Mouse (Mus musculus) adrenal gland, postnatal 36 days (tissue): ENCODE measurements around the gene Zfp58. TPM values are rescaled to one million over a fixed set of nuclear protein-coding genes. Genes with fewer than 3 reads are reported as not detected.
"Not testable (repeated sequence)": the region's sequence is repeated elsewhere in the genome, so short reads cannot be mapped to it uniquely, and the experiment has no call there.

Source experiments
- DNase-seq, 2 experiments: peaks; one replicate each; pipeline ENCODE4 v3.0.0; 2021; ENCODE audit warnings: mixed read lengths in 1 of 2
- long read RNA-seq, 2 experiments: library from polyadenylated mRNA; stranded (forward); transcript quantifications; one replicate each; pipeline ENCODE4 v2.0.0; 2021; ENCODE audit warnings: borderline sequencing depth in 2 of 2
- total RNA-seq, 2 experiments: library from RNA; stranded (reverse); gene quantifications; 2 replicates each; pipeline ENCODE4 v1.2.3; 2021

Zfp58 gene
- 10 to 100 TPM in 1 of 2 experiments, 1 to 10 TPM in 1; 7.9 to 10.5 TPM for total RNA-seq
- long read RNA-seq, experiment 1, partial matches to known transcripts, result 0 of 2 reads
- long read RNA-seq, experiment 1, other reads (novel, unspliced or antisense), result 2 of 2 reads
- long read RNA-seq, experiment 2, result 0 reads

DNA sequence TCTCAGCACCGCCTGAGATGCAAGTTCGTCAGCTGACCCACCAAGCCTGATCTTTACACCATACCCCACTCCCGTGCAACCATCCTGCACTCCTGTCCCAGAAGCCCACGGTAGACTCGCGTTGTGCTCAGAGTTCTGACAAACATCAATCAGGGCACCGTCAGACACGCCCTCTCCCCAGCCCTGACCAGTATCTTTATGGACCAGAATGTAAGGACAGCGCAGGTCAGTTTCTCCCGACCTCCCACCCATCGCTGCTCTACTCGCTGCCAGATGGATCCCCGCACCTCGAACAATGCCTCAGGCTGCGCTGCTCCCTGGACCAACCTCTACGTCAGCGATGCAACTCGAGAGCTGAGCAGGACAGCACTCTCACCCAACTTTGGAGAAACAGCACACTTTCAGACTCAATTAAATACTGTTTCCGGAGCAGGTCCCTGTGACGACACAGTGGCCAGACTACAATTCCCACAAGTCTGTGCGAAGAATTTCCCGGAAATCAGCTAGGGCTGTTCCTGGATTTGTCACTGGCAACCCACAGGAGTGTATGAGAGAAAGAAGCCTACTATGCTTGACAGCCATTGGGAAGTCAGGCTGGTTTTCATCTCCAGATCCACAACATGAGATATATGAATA is at the start of gene Zfp58:
TSS of gene Zfp58 (minus strand) at position 472 of the 636 bp plus-strand sequence.
- peak; percentile 82 to 87 for DNase-seq

DNA sequence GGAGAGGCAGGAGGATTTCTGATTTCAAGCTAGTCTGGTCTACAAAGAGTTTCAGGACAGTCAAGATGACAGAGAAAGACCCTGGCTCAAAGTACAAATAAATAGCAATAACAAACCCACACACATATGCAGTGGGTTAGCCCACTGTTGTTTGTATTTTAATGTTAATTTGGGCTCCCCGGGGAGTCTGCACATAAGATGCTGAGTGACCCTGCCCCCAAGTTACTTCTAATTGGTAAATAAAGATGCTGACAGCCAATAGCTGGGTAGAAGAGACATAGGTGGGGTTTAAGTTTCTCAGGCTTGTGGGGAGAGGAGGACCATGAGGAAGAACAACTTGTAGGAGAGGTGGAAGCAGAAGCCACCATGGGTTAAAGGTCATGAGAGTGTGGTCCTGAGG is 45.6 kb upstream of the Zfp58 start:
- DNase-seq, result no peak

DNA sequence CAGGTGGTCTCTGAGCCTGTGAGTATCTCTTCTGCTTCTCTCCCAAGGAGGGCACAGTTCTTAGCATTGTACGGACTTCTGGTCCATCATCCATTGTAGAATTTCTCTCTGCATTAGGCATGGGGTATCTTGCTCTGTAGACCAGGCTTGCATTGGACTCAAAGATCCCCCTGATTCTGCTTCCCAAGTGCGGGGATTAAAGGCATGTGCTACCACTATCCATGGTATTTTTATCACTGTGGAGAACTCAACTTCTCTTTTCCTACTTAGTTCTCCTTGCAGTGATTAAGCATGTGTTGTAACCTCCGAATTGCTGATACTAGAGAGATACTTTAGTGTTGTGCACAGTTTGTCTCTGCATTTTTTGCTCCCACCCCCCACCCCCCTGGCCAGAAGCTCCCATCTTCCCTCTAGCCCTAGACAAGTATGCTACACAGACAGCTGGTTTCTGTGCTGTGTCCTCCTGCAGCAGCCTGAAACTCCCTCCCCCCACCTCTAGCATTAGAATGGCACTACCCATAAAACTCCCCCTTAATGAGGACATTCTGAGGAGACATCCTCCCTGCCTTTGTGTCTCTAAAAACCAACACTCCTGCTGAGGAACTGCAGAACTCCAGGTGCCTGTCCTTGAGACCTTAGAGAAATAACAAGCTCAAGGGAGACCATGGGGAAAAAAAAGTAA is 26.8 kb upstream of the Zfp58 start:
- no peak for DNase-seq

DNA sequence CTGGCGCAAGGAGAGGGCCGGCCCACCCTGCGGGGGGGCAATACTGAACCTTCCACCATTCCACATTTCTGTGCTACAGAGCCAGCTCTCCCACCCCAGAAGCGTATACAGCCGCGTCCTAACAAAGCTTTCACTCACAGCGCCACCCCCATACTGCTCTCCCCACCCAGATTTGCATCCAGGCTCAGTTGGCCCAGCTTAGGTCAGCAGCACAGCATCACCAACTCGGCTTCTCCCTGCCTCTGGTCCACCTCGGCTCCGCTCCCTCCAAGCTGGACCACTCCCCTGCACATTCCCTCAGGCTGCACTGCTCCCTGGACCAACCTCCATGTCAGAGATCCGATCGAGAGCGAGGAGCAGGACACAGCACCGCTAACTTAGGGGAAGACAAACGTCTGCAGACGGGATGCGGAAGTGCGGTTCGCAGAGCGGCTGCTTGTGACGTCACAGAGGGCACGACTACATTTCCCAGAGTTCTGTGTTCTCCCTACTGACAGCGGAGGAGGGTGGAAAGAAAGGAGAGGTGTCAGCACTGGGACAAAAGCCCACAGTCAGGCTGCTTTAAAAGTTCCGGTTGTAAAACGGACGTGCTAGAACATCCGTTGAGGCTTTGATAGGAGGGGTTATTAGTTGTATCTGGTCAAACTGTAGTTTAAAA is 25.5 kb upstream of the Zfp58 start, which contains the start of the genes Gm26965 and Zfp87:
TSS of gene Gm26965 (minus strand) at position 399 of the 658 bp plus-strand sequence.
TSS of gene Zfp87 (minus strand) at position 425 of the 658 bp plus-strand sequence.
- DNase-seq, result peak; percentile 94 to 95

DNA sequence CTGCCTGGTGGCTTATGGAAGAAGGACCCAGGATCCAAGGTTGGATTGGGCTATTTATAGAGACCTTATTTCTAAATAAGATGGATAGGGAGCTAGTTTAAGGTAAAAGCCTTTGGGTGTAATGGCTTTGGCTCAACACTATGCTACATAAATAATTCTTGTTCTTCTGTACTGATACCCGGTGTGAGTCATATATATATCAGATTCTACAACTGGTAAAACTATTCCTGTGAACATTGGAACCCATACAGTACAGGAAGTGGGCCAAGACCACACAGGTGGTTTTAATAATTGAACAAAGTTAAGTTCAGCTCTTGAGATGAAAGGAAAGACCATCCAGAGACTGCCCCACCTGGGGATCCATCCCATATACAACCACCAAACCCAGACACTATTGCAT is 553 bp upstream of the Zfp58 start:
- DNase-seq, result no peak

DNA sequence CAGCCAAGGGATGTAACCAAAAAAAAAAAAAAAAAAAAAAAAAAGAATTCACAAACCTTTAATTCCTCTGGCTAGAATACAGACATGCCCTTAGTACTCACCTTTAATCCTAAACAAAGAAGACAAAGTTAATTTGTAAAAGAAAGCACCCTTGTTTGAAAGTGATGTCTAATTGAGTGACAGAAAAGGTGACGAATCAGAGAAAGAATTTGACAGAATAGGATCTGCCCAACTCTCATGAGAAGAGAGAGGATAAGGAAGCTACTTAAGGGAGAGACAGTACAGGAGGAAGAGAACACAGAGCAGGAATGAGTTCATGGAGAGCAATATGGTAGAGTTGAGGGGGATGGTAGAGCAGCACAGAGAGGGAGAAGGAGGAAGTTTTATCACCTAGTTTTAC is 4.7 kb downstream of the Zfp58 start:
- DNase-seq, result no peak

DNA sequence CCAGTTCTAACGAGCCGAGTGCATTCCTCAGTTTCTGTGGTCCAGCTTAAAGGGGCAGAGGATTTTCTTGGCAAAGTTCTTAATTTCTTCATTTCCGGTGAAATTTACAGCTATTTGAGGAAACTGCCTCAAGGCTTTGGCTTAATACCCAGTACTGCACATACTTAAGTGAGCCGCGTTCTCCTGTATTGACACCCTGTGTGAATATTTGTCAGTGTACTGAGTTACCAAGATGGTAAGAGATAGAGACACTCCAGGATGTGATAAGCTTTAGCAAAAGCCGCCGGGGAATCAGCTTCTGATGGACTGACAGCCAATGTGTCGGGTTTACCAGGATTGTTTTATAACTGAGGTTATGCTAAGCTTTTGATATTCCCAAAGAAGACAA is 15.9 kb downstream of the Zfp58 start:
- no peak for DNase-seq

DNA sequence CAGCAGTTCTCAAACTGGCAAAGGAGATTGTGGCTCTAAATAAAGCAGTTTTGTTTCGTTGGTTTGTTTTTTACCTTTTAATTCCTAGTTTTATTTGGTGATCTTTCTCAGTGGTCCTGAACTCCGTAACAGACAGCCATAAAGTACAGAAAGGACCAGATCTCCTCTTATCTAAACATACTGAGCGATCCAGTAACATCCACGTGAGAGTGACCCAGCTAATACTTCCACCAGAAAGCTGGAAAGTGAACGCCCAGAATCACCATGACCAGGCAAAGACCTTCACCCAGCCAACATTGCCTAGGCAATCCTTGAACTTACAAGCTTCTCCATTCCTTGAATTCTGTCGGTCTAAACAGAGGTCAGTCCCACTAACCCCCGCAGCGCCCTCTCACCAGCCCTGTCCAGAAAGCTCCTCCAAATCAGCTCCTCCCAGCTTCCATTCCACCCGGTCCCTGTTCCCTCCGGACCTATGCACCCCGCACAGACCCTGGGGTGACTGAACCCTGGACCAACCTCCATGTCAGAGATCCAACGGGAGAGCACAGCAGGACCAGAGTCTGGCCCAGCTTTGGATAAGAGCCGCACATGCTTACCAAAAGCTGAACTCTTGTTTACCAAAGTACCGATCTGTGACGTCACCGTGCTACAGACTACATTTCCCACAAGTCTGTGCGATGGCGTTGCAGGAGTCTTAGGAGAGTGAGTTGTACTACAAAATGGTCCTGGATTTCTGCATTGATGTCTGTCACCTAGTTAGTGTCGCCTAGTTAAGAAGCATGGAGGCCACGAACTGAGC is 16.5 kb downstream of the Zfp58 start, which contains the start of gene Zfp874b:
TSS of gene Zfp874b (minus strand) at position 634 of the 799 bp plus-strand sequence.
- DNase-seq, result peak; percentile 88 to 89

DNA sequence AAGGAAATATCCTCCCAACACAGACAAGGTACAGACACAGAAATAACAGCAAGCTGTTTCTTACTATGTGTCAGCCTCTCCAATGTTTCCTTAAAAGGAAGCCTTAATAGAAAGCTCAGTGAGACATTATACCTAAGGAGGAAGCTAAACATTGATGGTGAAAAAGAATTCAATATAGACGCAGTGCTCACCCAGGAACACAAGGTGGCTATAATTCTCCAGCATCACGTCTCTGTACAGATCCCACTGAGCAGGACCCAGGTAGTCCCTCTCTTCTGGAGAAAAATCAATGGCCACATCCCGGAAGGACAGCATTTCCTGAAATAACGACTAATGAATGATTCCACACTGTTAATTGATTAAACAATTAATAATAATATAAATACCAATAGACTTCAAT is 18.8 kb downstream of the Zfp58 start:
- no peak for DNase-seq

DNA sequence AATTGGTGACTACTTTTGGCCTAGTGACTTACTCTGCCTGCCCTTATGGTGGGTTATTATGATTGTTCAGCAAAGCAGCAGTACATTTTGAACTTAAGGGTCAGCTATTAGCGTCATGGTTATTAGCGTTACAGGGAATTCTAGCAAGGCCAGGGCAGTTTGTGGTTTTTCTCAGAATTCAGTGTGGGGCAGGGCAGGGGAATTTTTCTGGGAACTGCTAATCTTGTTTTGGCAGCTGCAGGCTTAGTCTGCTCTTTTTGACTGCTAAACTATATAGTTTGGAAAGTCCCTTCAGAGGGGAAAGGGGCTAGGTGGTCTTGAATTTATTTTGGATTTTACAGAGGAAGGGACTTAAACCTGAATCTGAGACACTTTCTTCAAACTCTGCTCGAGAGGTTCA is 31.1 kb downstream of the Zfp58 start:
- DNase-seq, result no peak

DNA sequence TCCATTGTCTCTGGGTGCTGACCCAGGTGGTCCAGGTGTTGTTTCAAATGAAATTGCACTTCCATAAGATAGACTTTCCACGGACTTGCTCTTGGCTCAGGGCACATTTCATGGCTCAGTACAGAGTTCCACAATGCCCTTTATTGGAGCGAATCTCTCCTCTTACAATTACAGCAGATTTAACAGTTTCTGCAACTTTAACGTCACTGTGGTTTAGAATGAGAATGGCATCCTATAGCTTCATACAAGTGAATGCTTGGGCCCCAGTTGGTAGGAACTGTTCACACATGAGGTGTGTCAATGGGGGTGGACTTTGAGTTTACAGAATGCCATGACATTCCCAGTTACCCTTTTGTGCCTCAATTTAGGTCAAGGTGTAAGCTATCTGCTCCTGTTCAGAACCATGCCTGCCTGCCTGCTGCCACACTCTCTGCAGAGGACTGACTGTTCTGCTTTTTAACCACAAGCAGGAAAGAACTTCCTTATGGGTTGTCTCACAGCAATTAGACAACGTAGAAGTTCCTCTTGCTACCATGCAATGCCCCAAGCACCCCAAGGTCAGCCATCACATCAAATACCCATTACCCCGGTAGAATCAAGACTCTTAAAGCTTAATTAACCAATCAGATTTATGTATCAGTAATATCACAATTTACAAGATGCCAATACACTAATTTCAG is 36.7 kb downstream of the Zfp58 start:
- DNase-seq, result not testable (repeated sequence)

DNA sequence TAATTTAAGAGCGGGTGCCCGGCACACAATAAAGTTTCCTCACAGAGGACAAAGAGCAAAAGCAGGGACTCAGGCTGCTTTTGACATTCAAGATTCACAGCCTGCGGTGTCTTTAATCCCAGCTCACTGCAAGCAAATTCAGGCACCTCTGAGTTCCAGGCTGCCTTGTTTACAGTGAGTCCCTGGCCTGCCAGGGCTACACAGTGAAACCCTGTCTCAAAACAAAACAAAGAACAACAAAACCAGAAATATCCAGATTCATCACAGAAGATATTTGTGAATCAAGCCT is 48.4 kb downstream of the Zfp58 start:
- DNase-seq, result peak; percentile 2 to 20

DNA sequence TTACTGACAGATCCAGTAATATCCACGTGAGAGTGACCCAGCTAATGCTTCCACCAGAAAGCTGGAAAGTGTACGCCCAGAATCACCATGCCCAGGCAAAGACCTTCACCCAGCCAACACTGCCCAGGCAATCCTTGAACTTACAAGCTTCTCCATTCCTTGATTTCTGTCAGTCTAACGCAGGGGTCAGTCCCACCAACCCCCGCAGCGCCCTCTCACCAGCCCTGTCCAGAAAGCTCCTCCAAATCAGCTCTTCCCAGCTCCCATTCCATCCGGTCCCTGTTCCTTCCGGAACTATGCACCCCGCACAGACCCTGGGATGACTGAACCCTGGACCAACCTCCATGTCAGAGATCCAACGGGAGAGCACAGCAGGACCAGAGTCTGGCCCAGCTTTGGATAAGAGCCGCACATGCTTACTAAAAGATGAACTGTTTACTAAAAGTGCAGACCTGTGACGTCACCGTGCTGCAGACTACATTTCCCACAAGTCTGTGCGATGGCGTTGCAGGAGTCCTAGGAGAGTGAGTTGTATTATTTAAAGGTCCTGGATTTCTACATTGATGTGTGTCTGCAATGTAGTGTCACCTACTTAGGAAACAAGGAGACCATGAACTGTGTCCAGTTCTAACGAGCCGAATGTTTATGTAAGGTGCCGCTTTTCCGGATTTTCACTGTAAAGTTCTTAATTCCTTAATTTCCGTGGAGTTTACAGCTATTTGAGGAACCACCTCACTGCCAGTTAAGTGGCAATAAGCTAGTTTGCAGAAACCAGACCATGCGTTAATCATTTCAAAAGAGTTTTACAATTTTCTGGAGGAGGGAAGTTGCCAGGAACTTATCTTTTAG is 49.0 kb downstream of the Zfp58 start, which contains the start of gene Zfp874a:
TSS of gene Zfp874a (minus strand) at position 453 of the 849 bp plus-strand sequence.
- peak; percentile 93 for DNase-seq

Other genes with a start within 250 kb of the Zfp58 start
- 1 to 10 TPM; 2.9 to 3.9 TPM for gene Zfp458, start 222.1 kb downstream of the Zfp58 start, total RNA-seq
- 1 to 10 TPM; 2.4 to 3.7 TPM for gene Zfp457, start 194.1 kb downstream of the Zfp58 start, total RNA-seq
- gene Zfp595, start 168.0 kb downstream of the Zfp58 start, total RNA-seq, result 1 to 10 TPM; 4.1 to 4.6 TPM
- gene Gm28044, start 140.0 kb downstream of the Zfp58 start, total RNA-seq, result 1 to 10 TPM; 1.3 to 2.5 TPM
- gene Zfp953, start 139.9 kb downstream of the Zfp58 start, total RNA-seq, result 1 to 10 TPM; 2.2 to 2.8 TPM
- gene Gm28041, start 124.8 kb downstream of the Zfp58 start, total RNA-seq, result 1 to 10 TPM; 2.4 to 3.0 TPM
- gene Zfp456, start 124.7 kb downstream of the Zfp58 start, total RNA-seq, result 1 to 10 TPM; 1.3 to 1.7 TPM
- 1 to 10 TPM; 4.5 to 4.8 TPM for gene Zfp429, start 100.7 kb downstream of the Zfp58 start, total RNA-seq
- 1 to 10 TPM in 1 of 2 experiments, under 1 TPM in 1; 0.79 to 1.7 TPM for gene Zfp459, start 79.1 kb downstream of the Zfp58 start, total RNA-seq
- 10 to 100 TPM; 18.1 to 19.9 TPM for gene Zfp874a, start 48.9 kb downstream of the Zfp58 start, total RNA-seq
- gene Zfp874b, start 16.3 kb downstream of the Zfp58 start, total RNA-seq, result 10 to 100 TPM; 17.1 to 20.0 TPM
- gene Gm26965, start 25.6 kb upstream of the Zfp58 start, total RNA-seq, result not detected
- 10 to 100 TPM; 22.0 to 23.3 TPM for gene Zfp87, start 25.6 kb upstream of the Zfp58 start, total RNA-seq
- 10 to 100 TPM in 1 of 2 experiments, 1 to 10 TPM in 1; 8.3 to 10.2 TPM for gene Zfp748, start 53.3 kb upstream of the Zfp58 start, total RNA-seq
- gene Zfp729b, start 109.2 kb upstream of the Zfp58 start, total RNA-seq, result 1 to 10 TPM; 7.5 to 7.7 TPM
- 1 to 10 TPM; 1.0 to 1.9 TPM for gene Gm49345, start 137.2 kb upstream of the Zfp58 start, total RNA-seq
- 1 to 10 TPM; 5.8 to 7.5 TPM for gene Zfp729a, start 137.2 kb upstream of the Zfp58 start, total RNA-seq
- gene Zfp738, start 186.5 kb upstream of the Zfp58 start, total RNA-seq, result 10 to 100 TPM in 1 of 2 experiments, 1 to 10 TPM in 1; 9.9 to 10.7 TPM
- gene Zfp65, start 228.6 kb upstream of the Zfp58 start, total RNA-seq, result 10 to 100 TPM in 1 of 2 experiments, 1 to 10 TPM in 1; 8.2 to 12.0 TPM